Mouse (Mus musculus) heart, adult 2 months (tissue): ENCODE data around the gene Dlx2. TPM values are rescaled to one million over a fixed set of nuclear protein-coding genes. Genes with fewer than 3 reads are reported as not detected.
A peak's percentile ranks its signal among the peaks of the same experiment; 100 is the strongest.

Experiments
- DNase-seq, 2 experiments: peaks; one replicate each; pipeline ENCODE4 v3.0.0; 2021
- H3K27ac ChIP-seq: fragments of 200-600 bp; 2 replicates; pipeline ENCODE4 v1.8.1; 2022
- H3K27me3 ChIP-seq: fragments of 200-500 bp; 2 replicates; pipeline ENCODE4 v1.6.1; 2012; ENCODE audit warnings: mild to moderate bottlenecking, low read length, inconsistent platforms, mixed read lengths; ENCODE audit not compliant: control insufficient read depth, insufficient read depth
- H3K36me3 ChIP-seq: fragments of 200-500 bp; 2 replicates; pipeline ENCODE4 v1.6.1; 2012; ENCODE audit warnings: low read length, inconsistent platforms; ENCODE audit not compliant: control insufficient read depth, insufficient read depth
- H3K4me1 ChIP-seq: fragments of 200-500 bp; 2 replicates; pipeline ENCODE4 v1.6.1; 2011; ENCODE audit warnings: low read length; ENCODE audit not compliant: control insufficient read depth, insufficient read depth
- H3K4me3 ChIP-seq: fragments of 200-600 bp; 2 replicates; pipeline ENCODE4 v1.8.1; 2022
- H3K79me2 ChIP-seq: fragments of 200-500 bp; replicated peaks from 2 replicates; pipeline ENCODE4 v1.6.1; 2012; ENCODE audit warnings: mild to moderate bottlenecking, inconsistent platforms, low read length, moderate library complexity, mixed read lengths; ENCODE audit not compliant: control insufficient read depth, insufficient read depth
- H3K9ac ChIP-seq: fragments of 200-500 bp; 2 replicates; pipeline ENCODE4 v1.6.1; 2012; ENCODE audit warnings: low read depth, mild to moderate bottlenecking, control low read depth, inconsistent platforms, low read length, mixed read lengths
- CTCF ChIP-seq: fragments of 200-600 bp; IDR thresholded peaks from 2 replicates; pipeline ENCODE4 v1.8.1; 2022; ENCODE audit warnings: antibody characterized with exemption, mild to moderate bottlenecking, moderate library complexity
- EP300 ChIP-seq: fragments of 200-500 bp; IDR thresholded peaks from 2 replicates; pipeline ENCODE4 v1.6.1; 2011; ENCODE audit warnings: low read depth, low read length, control low read depth; ENCODE audit not compliant: insufficient read depth
- POLR2A ChIP-seq: fragments of 200-500 bp; IDR thresholded peaks from 2 replicates; pipeline ENCODE4 v1.6.1; 2011; ENCODE audit warnings: mild to moderate bottlenecking, low read depth, low read length, control low read depth; ENCODE audit not compliant: insufficient read depth
- WGBS: fragments of 180-500 bp; shearing (Covaris S2); methylation state at CpG from one replicate; pipeline ENCODE4 v1.1.7; 2018; 5-methylcytosine and 5-hydroxymethylcytosine counted together
- intact Hi-C: fragments of 180-260 bp; cut with DNase I; formaldehyde crosslinking; loops from one replicate; pipeline ENCODE4 v1.15.1; 2025
- long read RNA-seq: library from polyadenylated mRNA; stranded (forward); transcript quantifications from one replicate; pipeline ENCODE4 v2.0.0, GENCODE M21; 2021
- polyA plus RNA-seq: library from polyadenylated mRNA; depleted of rRNA; stranded (reverse); fragments of >200 nt; gene quantifications from 2 replicates; pipeline ENCODE4 v1.2.3, GENCODE M21; 2012; rRNA removed
- total RNA-seq, 2 experiments: library from RNA; stranded (reverse); gene quantifications; 2 replicates each; pipeline ENCODE4 v1.2.3; 2021

The Dlx2 gene
- not detected for total RNA-seq
- not detected in 2 replicates for polyA plus RNA-seq
- long read RNA-seq, result 0 reads

GRCm38 (mm10) chr2:71546640-71547071 is at the start of gene Dlx2:
Gene Dlx2 (minus strand): TSS chr2:71546754.
- H3K79me2 ChIP-seq, result no peaks in the 10 kb centered on the region
- H3K36me3 ChIP-seq, result no peaks in the 10 kb centered on the region
- H3K9ac ChIP-seq, result no peak within 1 kb of the TSS
- 2% methylated on average over 37 of the region's 37 CpGs for WGBS
- intact Hi-C loops, result loop anchor here (2.0 to 5.0 kb wide), 2 partner anchors 392 to 1731 kb away; no protein-coding TSS in a partner anchor
- H3K27ac ChIP-seq, result no peak within 1 kb of the TSS
- DNase-seq, result no peak
- H3K4me3 ChIP-seq, result peak within 1 kb of the TSS; percentile 33; the same call in 1 of the 2 replicates
- TF ChIP-seq EP300 (no peak), POLR2A (no peak), CTCF (no peak)
- H3K27me3 ChIP-seq, result peaks cover 40% of the 10 kb centered on the region
- H3K4me1 ChIP-seq, result peaks cover 1% of the 10 kb centered on the region; the same call in 1 of the 2 replicates

GRCm38 (mm10) chr2:71594466-71594865 is 47.9 kb upstream of the Dlx2 start:
- WGBS, result 76% methylated on average over 7 of the region's 7 CpGs
- intact Hi-C loops, result no loop called here
- peak; percentile 23 to 50 for DNase-seq

DNA sequence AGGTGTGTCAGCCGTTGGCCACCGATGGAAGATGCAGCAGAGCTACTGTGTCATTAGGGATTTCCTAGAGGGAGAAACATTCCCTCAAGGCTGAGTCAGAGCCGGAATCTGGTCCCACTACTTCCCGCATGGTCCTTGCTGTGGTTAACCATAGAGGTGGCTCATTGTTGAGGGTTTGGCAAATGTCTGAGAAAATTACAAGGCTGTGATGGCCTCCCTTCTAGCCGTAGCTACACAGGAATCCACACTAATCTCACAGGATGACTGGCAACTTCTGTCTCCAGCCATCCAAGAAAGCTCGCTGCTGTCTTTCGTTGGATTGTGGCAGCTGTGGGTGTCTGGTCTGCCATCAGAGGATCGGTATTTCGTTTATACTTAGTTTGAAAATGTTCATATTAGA is 42.6 kb upstream of the Dlx2 start:
- no peak for DNase-seq
- Histone ChIP-seq H3K27ac (no peak overlapping the region), H3K36me3 (no peaks in the 10 kb centered on the region), H3K27me3 (no peaks in the 10 kb centered on the region), H3K9ac (no peak overlapping the region), H3K4me3 (no peak overlapping the region), H3K79me2 (no peaks in the 10 kb centered on the region), H3K4me1 (no peaks in the 10 kb centered on the region)
- WGBS, result 74% methylated on average over 9 of the region's 9 CpGs
- no peak for TF ChIP-seq EP300
- no peak for TF ChIP-seq CTCF
- no peak for TF ChIP-seq POLR2A
- intact Hi-C loops, result no loop called here

More at GRCm38 (mm10) chr2:71594466-71594865, 47.9 kb upstream of the Dlx2 start:
- no peaks in the 10 kb centered on the region for H3K27me3 ChIP-seq
- H3K4me3 ChIP-seq, result no peak overlapping the region
- H3K36me3 ChIP-seq, result no peaks in the 10 kb centered on the region
- no peak overlapping the region for H3K9ac ChIP-seq
- TF ChIP-seq EP300 (no peak), CTCF (no peak)
- no peaks in the 10 kb centered on the region for H3K4me1 ChIP-seq
- H3K27ac ChIP-seq, result no peak overlapping the region
- no peaks in the 10 kb centered on the region for H3K79me2 ChIP-seq

GRCm38 (mm10) chr2:71581488-71581887 is 34.9 kb upstream of the Dlx2 start:
- no peak for DNase-seq
- Histone ChIP-seq H3K4me1 (no peaks in the 10 kb centered on the region), H3K4me3 (peak overlapping the region; percentile 45; the same call in 1 of the 2 replicates), H3K9ac (no peak overlapping the region), H3K27me3 (no peaks in the 10 kb centered on the region), H3K79me2 (no peaks in the 10 kb centered on the region), H3K27ac (no peak overlapping the region), H3K36me3 (no peaks in the 10 kb centered on the region)
- intact Hi-C loops, result no loop called here
- WGBS, result 80% methylated on average over 5 of the region's 5 CpGs
- TF ChIP-seq EP300 (no peak), CTCF (no peak), POLR2A (no peak)

DNA sequence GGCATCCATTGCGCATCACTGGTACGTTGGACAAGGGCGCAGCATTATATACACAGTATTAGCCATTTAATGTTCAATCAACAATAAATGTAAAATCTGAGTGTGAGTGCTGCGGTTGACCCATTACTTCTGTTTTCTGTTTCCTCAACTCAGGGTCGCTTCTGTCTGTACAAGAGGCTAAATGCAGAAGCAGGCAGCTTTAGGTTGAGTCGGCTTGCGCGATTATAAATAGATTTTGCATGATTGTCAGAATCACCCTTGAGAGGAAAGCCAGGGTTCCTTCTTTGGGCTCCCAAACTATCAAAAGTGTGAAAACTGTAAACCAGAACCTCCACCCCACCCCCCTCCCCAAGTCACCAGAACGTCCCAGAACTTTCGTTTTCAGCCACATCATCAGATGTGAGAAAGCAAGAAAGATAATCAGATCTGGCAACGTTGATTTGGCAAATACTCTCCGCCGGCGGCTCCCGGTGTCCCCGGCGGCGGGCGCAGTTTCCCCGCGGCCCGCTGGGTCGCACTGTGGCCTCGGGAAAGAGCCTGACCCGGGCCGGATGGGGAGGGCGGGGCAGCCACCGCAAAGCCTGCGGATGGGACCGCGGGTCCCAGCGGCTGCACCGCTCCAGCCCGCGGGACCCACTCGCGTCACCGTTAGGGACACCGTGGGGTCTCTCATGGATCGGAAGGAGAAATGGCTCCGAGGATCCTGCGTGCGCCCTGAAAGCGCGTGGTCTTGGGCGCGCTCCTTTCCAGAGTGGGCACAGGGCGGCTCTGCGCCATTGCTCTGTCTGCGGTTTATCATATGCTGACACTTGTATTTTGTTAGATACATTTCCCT is 34.3 kb upstream of the Dlx2 start:
- H3K4me1 ChIP-seq, result no peaks in the 10 kb centered on the region
- peak overlapping the region; percentile 66 for H3K9ac ChIP-seq
- TF ChIP-seq EP300, result no peak
- no peak for TF ChIP-seq POLR2A
- peak; percentile 75 for TF ChIP-seq CTCF
- no peaks in the 10 kb centered on the region for H3K36me3 ChIP-seq
- 9% methylated on average over 50 of the region's 50 CpGs for WGBS
- H3K79me2 ChIP-seq, result no peaks in the 10 kb centered on the region
- DNase-seq, result peak; percentile 69 to 78
- peak overlapping the region; percentile 45 for H3K4me3 ChIP-seq
- no peak overlapping the region; the same call in 1 of the 2 replicates for H3K27ac ChIP-seq
- intact Hi-C loops, result no loop called here
- H3K27me3 ChIP-seq, result no peaks in the 10 kb centered on the region

DNA sequence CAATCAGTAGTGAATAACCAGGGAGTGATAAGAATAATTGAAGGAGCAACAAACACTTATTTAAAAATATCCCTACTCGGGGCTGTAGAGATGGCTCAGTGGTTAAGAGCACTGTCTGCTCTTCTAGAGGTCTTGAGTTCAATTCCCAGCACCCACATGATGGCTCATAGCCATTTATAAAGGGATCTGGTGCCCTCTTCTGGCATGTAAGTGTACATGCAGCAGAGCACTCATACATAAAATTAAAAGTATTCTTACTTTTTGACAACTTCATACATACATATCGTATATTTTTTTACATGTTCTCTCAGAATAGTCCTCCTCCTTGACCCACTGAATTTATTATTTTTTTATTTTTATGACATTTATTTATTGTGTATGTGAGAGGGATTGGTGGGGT is 30.5 kb upstream of the Dlx2 start:
- no peak overlapping the region for H3K27ac ChIP-seq
- TF ChIP-seq POLR2A, result no peak
- TF ChIP-seq EP300, result no peak
- no peak for TF ChIP-seq CTCF
- 84% methylated on average over 2 of the region's 2 CpGs for WGBS

More for the DNA sequence above, 30.5 kb upstream of the Dlx2 start:
- Histone ChIP-seq H3K4me1 (no peaks in the 10 kb centered on the region), H3K36me3 (no peaks in the 10 kb centered on the region), H3K27me3 (no peaks in the 10 kb centered on the region; the same call in 1 of the 2 replicates), H3K79me2 (no peaks in the 10 kb centered on the region), H3K9ac (no peak overlapping the region), H3K4me3 (no peak overlapping the region)
- intact Hi-C loops, result no loop called here
- DNase-seq, result no peak
